Mouse (Mus musculus): ENCODE results near the gene Frk. TPM values are rescaled to one million over a fixed set of nuclear protein-coding genes. Genes with fewer than 3 reads are reported as not detected.
"Not testable (repeated sequence)": the region's sequence is repeated elsewhere in the genome, so short reads cannot be mapped to it uniquely, and the experiment has no call there.

The Frk gene
- total RNA-seq, 2 experiments from 2014 or later = 1.6 to 2.0 TPM

- intact Hi-C loops (cut with DNase I) = no loop called here
- DNase-seq = no peak
These were observed 80.4 kb downstream of the Frk start for GRCm38 (mm10) chr10:34563518-34564176.

DNA sequence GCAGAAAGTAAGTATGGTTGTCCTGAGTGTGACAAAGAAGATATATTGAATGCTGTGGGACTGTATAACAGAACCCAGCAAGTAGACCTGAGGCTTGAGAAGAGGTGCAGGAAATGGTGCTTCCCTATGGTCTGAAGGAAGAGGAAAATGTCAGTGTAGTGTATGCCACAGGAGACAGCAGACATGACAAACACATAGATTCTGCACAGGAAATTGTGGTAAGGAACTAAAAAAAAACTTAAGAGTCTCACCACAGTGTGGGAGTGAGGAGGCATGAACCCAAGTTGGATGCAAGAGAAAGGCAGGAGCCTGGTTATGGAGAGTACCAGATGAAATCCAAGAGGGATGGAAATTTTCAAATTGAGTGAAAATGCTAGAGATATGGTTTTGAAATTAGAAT is 132.3 kb downstream of the Frk start:
- DNase-seq = no peak
- intact Hi-C loops (cut with DNase I) = no loop called here

- intact Hi-C loops (cut with DNase I) = no loop called here
- DNase-seq = no peak
These were observed 134.0 kb downstream of the Frk start for GRCm38 (mm10) chr10:34617216-34617615.

DNA sequence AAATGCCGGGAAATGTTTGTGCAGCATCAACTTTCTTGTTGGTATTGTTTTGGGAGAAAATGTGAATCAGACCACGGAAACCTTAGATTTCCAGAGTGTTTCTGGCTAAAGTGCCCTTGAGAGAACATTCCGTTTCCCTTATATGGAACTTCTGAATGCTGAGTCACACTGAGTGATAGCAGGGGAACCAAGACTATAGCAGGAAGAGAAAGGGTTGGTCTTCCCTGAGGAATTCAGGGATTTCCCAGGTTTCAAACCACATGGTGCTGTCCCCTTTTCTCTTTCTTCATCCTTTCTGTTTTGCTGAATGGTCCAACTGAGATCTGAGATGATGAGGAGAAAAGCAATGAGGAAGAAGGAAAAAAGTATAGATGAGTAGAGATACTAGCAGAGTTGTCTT is 135.3 kb downstream of the Frk start:
- intact Hi-C loops (cut with DNase I) = no loop called here
- DNase-seq = no peak

DNA sequence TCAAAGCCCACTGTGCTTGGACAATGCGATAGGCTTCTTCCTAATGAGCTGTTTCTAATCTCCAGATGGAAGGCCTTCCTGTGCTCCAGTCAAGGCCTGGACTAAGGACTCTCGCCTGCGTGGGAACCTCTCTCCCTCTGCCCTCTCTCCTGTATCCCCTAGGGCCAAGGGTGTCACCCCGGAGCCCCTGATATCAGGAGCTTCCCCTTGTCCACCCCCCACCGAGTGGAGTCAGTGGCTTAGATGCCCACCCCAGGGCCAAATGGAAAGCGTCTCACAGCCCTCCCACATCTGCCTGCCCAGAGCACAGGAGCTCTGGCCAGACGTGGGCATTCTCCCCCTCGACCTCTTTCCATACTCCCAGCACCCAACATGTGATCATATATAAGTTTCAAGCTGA is 137.3 kb downstream of the Frk start:
- intact Hi-C loops (cut with DNase I); DNase-seq: not testable (repeated sequence)

- intact Hi-C loops (cut with DNase I) = loop anchor here (5.0 kb wide), 1 partner anchor 206 kb away; no protein-coding TSS in a partner anchor
- no peak for DNase-seq
These were observed 155.0 kb downstream of the Frk start for GRCm38 (mm10) chr10:34638245-34638644.

Other genes with a start within 250 kb of the Frk start
- 10 to 100 TPM; 58.2 to 61.7 TPM for gene Tspyl1, start 201.2 kb upstream of the Frk start, total RNA-seq (2021)
- gene Tspyl4, start 186.0 kb upstream of the Frk start, total RNA-seq (2021) = 10 to 100 TPM in 1 of 2 experiments, 1 to 10 TPM in 1; 8.4 to 12.2 TPM
- not detected for gene Col10a1, start 93.4 kb upstream of the Frk start, total RNA-seq (2021)
- gene Nt5dc1, start 64.8 kb upstream of the Frk start, total RNA-seq (2021) = 10 to 100 TPM; 10.1 to 12.1 TPM

Measured in heart, postnatal 36 days (tissue).